Mouse (Mus musculus): ENCODE measurements around the gene Dip2a.

DNA sequence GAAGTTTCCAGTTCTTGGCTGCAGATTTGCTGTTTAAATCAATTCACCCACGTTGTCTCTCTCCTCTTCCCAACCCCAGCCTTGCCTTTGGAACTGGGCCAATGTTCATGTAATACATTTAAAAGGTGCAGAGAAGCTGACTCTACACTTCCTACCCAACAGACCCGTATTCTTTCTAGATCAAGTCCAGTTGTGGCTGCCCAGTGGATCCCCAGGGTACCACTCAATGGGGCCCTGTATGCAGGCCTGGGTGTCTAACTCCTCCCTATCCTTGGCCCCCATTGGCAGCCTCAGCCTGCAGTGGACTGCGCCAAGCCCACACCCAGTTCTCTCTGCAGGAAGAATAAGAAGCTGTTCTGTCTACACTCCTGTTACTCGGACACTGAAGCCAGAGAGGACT, 91.6 kb downstream of the Dip2a start, which contains the start of gene S100b:
- no peak for TF ChIP-seq POLR2A (IDR thresholded peaks at IDR 0.05; ENCODE audit: borderline replicate concordance, low read depth, low read length)
- no peak for TF ChIP-seq CTCF (IDR thresholded peaks at IDR 0.05; ENCODE audit: low read depth, low read length)

Measured in bone marrow macrophage, adult 2 months (primary cell).